ENCODE assay signal across 20 mouse cellular contexts in the genomic region with DNA sequence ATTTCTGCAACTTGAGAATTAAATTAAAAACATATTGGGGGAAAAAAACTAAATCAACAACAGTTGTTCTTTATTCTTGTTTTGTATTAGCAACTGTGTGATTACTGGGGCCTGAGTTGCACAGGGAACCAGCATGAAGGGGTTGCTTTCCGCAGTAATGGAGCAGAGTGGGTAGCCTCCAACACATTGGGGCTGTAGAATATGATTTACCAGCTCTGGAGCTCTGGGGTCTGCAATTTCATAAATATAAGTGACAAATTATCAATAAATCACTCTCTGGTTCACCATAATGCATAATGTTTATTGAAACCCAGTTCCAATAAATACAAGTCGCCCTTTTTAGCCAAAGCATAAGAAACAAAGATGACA.
A peak's percentile ranks its signal among the peaks of the same experiment; 100 is the strongest.
DNase-seq lines count a peak whose midpoint lies in the region; ATAC-seq and TF ChIP-seq lines count a peak whose summit lies in the region.
"Had no signal": no experiment of that assay in that cellular context is flagged by ENCODE, and none has a peak within 500 bp of the region (broad histone marks: within the 10 kb centered on the region; RNA-seq: fewer than 3 reads in every experiment).

No protein-coding gene starts in this region.

- H3K36me3 ChIP-seq in heart, embryonic 10.5 days, result peaks cover 5% of the 10 kb centered on the region; the same call in 1 of the 2 replicates
- H3K36me3 ChIP-seq in heart, embryonic 15.5 days, result no peaks in the 10 kb centered on the region
- H3K36me3 ChIP-seq in limb, embryonic 11.5 days (ENCODE audit: control insufficient read depth, insufficient read depth, low read length), result no peaks in the 10 kb centered on the region
- H3K36me3 ChIP-seq in limb, embryonic 10.5 days, result no peaks in the 10 kb centered on the region
- no peaks in the 10 kb centered on the region for H3K36me3 ChIP-seq in stomach, embryonic 14.5 days (ENCODE audit: control insufficient read depth, insufficient read depth, low read length)
- no peaks in the 10 kb centered on the region for H3K36me3 ChIP-seq in stomach, postnatal 0 days (ENCODE audit: control insufficient read depth, insufficient read depth, low read length)
- H3K36me3 ChIP-seq: embryonic facial prominence, embryonic 10.5 days; G1E; hindbrain, embryonic 15.5 days had no signal

- intact Hi-C loops in heart, postnatal 36 days (cut with DNase I), result no loop called here

- TF ChIP-seq EP300 in stomach, postnatal 0 days (optimal IDR thresholded peaks at IDR 0.05), result no peak

- H3K9ac ChIP-seq in heart, embryonic 15.5 days, result no peak overlapping the region
- H3K9ac ChIP-seq in limb, embryonic 11.5 days (ENCODE audit: low read length), result no peak overlapping the region
- no peak overlapping the region for H3K9ac ChIP-seq in stomach, embryonic 14.5 days (replicated peaks; ENCODE audit: low read depth, low read length)
- no peak overlapping the region for H3K9ac ChIP-seq in stomach, postnatal 0 days (ENCODE audit: low read length)
- H3K9ac ChIP-seq: forebrain, embryonic 13.5 days; forebrain, postnatal 0 days; hindbrain, embryonic 15.5 days had no signal

- 0 out of 2 replicates have a peak, but pooled peaks cover 4% of the 10 kb centered on the region for H3K4me1 ChIP-seq in heart, embryonic 10.5 days
- H3K4me1 ChIP-seq in heart, embryonic 15.5 days (replicated peaks), result peaks cover 5% of the 10 kb centered on the region; the same call in 1 of the 2 replicates
- no peaks in the 10 kb centered on the region; the same call in 1 of the 2 replicates for H3K4me1 ChIP-seq in limb, embryonic 11.5 days (ENCODE audit: control insufficient read depth, insufficient read depth, low read length)
- peaks cover 16% of the 10 kb centered on the region; the same call in 1 of the 2 replicates for H3K4me1 ChIP-seq in limb, embryonic 10.5 days
- H3K4me1 ChIP-seq in stomach, embryonic 14.5 days (ENCODE audit: control insufficient read depth, insufficient read depth, low read length), result 0 out of 2 replicates have a peak, but pooled peaks cover 2% of the 10 kb centered on the region
- H3K4me1 ChIP-seq in stomach, postnatal 0 days (replicated peaks; ENCODE audit: control insufficient read depth, insufficient read depth), result no peaks in the 10 kb centered on the region
- H3K4me1 ChIP-seq: embryonic facial prominence, embryonic 10.5 days; forebrain, embryonic 13.5 days; hindbrain, embryonic 15.5 days had no signal

- 67% methylated on average over 2 of the region's 2 CpGs for WGBS in heart, embryonic 10.5 days
- 53% methylated on average over 2 of the region's 2 CpGs for WGBS in heart, embryonic 15.5 days
- 38% methylated on average over 2 of the region's 2 CpGs for WGBS in limb, embryonic 11.5 days
- 55% methylated on average over 2 of the region's 2 CpGs for WGBS in limb, embryonic 10.5 days
- WGBS in stomach, embryonic 14.5 days, result 35% methylated on average over 2 of the region's 2 CpGs
- WGBS in stomach, postnatal 0 days, result 40% methylated on average over 2 of the region's 2 CpGs

- no peaks in the 10 kb centered on the region for H3K27me3 ChIP-seq in heart, embryonic 10.5 days (ENCODE audit: insufficient read depth, poor library complexity, severe bottlenecking)
- no peaks in the 10 kb centered on the region for H3K27me3 ChIP-seq in heart, embryonic 15.5 days
- H3K27me3 ChIP-seq in limb, embryonic 11.5 days (ENCODE audit: control insufficient read depth, insufficient read depth, low read length), result no peaks in the 10 kb centered on the region
- no peaks in the 10 kb centered on the region for H3K27me3 ChIP-seq in limb, embryonic 10.5 days (ENCODE audit: low read depth, poor library complexity, severe bottlenecking)
- no peaks in the 10 kb centered on the region for H3K27me3 ChIP-seq in stomach, embryonic 14.5 days (ENCODE audit: control insufficient read depth, insufficient read depth, low read length)
- no peaks in the 10 kb centered on the region for H3K27me3 ChIP-seq in stomach, postnatal 0 days (ENCODE audit: control insufficient read depth, insufficient read depth, low read length)
- H3K27me3 ChIP-seq: forebrain, embryonic 13.5 days; hindbrain, embryonic 15.5 days had no signal

- H3K9me3 ChIP-seq in heart, embryonic 10.5 days, result no peaks in the 10 kb centered on the region
- H3K9me3 ChIP-seq in heart, embryonic 15.5 days (replicated peaks), result peaks cover 3% of the 10 kb centered on the region
- H3K9me3 ChIP-seq in limb, embryonic 11.5 days (ENCODE audit: control insufficient read depth, low read length), result no peaks in the 10 kb centered on the region
- no peaks in the 10 kb centered on the region; the same call in 1 of the 2 replicates for H3K9me3 ChIP-seq in limb, embryonic 10.5 days (replicated peaks)
- H3K9me3 ChIP-seq in stomach, embryonic 14.5 days (ENCODE audit: control insufficient read depth, low read depth, low read length), result peaks cover 3% of the 10 kb centered on the region; the same call in 1 of the 2 replicates
- H3K9me3 ChIP-seq in stomach, postnatal 0 days (ENCODE audit: control insufficient read depth, low read length), result no peaks in the 10 kb centered on the region
- H3K9me3 ChIP-seq: embryonic facial prominence, embryonic 10.5 days; forebrain, embryonic 13.5 days; G1E; hindbrain, embryonic 15.5 days had no signal

- ATAC-seq in heart, embryonic 15.5 days (replicated peaks; ENCODE audit: insufficient number of reproducible peaks, insufficient read depth, low FRiP score, low read depth), result no peak
- ATAC-seq in limb, embryonic 11.5 days (ENCODE audit: insufficient number of reproducible peaks, low FRiP score, low TSS enrichment, low read depth), result peak; percentile 68
- ATAC-seq in stomach, embryonic 14.5 days (ENCODE audit: insufficient number of reproducible peaks, insufficient read depth, low FRiP score, low read depth), result peak; percentile 47; the same call in 1 of the 2 replicates
- ATAC-seq in stomach, postnatal 0 days (ENCODE audit: low FRiP score, low TSS enrichment), result no peak
- ATAC-seq: CD4-positive, CD25-positive, alpha-beta regulatory T cell, adult 4 months; forebrain, embryonic 13.5 days; forebrain, postnatal 0 days had no signal

- no peak overlapping the region for H3K4me2 ChIP-seq in heart, embryonic 15.5 days
- H3K4me2 ChIP-seq in limb, embryonic 11.5 days (ENCODE audit: low read depth, severe bottlenecking), result no peak overlapping the region
- H3K4me2 ChIP-seq in stomach, embryonic 14.5 days (replicated peaks; ENCODE audit: low read depth, low read length), result no peak overlapping the region
- no peak overlapping the region for H3K4me2 ChIP-seq in stomach, postnatal 0 days (replicated peaks; ENCODE audit: low read depth)
- H3K4me2 ChIP-seq: forebrain, embryonic 13.5 days; hindbrain, embryonic 15.5 days had no signal

- H3K4me3 ChIP-seq in heart, embryonic 10.5 days, result no peak overlapping the region
- no peak overlapping the region for H3K4me3 ChIP-seq in heart, embryonic 15.5 days
- H3K4me3 ChIP-seq in limb, embryonic 11.5 days (ENCODE audit: low read depth, low read length), result no peak overlapping the region
- H3K4me3 ChIP-seq in limb, embryonic 10.5 days, result no peak overlapping the region
- H3K4me3 ChIP-seq in stomach, embryonic 14.5 days (ENCODE audit: low read depth, low read length), result no peak overlapping the region
- no peak overlapping the region for H3K4me3 ChIP-seq in stomach, postnatal 0 days (ENCODE audit: low read depth, low read length)
- H3K4me3 ChIP-seq: embryonic facial prominence, embryonic 10.5 days; forebrain, embryonic 13.5 days; hindbrain, embryonic 15.5 days had no signal

- DNase-seq in heart, embryonic 10.5 days (ENCODE audit: low spot score), result no peak
- DNase-seq in heart, postnatal 36 days, result no peak
- no peak for DNase-seq in heart, postnatal 4 days
- DNase-seq in limb, embryonic 11.5 days (ENCODE audit: low spot score), result no peak
- DNase-seq in limb, embryonic 10.5 days (ENCODE audit: low spot score), result no peak
- no peak for DNase-seq in stomach, postnatal 0 days (ENCODE audit: low spot score)
- DNase-seq: adrenal gland, adult 8-10 months; adrenal gland, postnatal 36 days; B cell, adult 2 months; cerebellum, adult 2 months; cerebellum, postnatal 10 days; forebrain, postnatal 0 days; gastrocnemius, postnatal 14 days had no signal

- peak overlapping the region; percentile 53 for H3K27ac ChIP-seq in heart, embryonic 10.5 days
- H3K27ac ChIP-seq in heart, embryonic 15.5 days, result peak overlapping the region; percentile 52; the same call in 1 of the 2 replicates
- H3K27ac ChIP-seq in limb, embryonic 11.5 days (replicated peaks; ENCODE audit: low read depth, low read length), result no peak overlapping the region
- H3K27ac ChIP-seq in limb, embryonic 10.5 days, result no peak overlapping the region
- no peak overlapping the region for H3K27ac ChIP-seq in stomach, embryonic 14.5 days (ENCODE audit: low read length)
- no peak overlapping the region for H3K27ac ChIP-seq in stomach, postnatal 0 days (replicated peaks)
- H3K27ac ChIP-seq: embryonic facial prominence, embryonic 10.5 days; forebrain, embryonic 13.5 days; hindbrain, embryonic 15.5 days had no signal

- TF ChIP-seq CTCF in stomach, postnatal 0 days (IDR thresholded peaks at IDR 0.05; ENCODE audit: low read depth), result no peak

Comparison
In these comparisons a context has a peak if more than half of its experiments do, and no peak if none do; other contexts are left out.
1. ATAC-seq: peak in limb, embryonic 11.5 days (single experiment) and stomach, embryonic 14.5 days (single experiment); none in heart, embryonic 15.5 days (single experiment) and stomach, postnatal 0 days (single experiment).
2. H3K27ac ChIP-seq: peak in heart, embryonic 10.5 days (single experiment) and heart, embryonic 15.5 days (single experiment); none in limb, embryonic 11.5 days (single experiment), limb, embryonic 10.5 days (single experiment), stomach, embryonic 14.5 days (single experiment) and stomach, postnatal 0 days (single experiment).